Mouse (Mus musculus) forebrain, embryonic 13.5 days (tissue): Measurements from ENCODE around the gene Etv3. TPM values are rescaled to one million over a fixed set of nuclear protein-coding genes. Genes with fewer than 3 reads are reported as not detected.

Experiments
- ATAC-seq: fragments of 200-750 bp; cut with Nextera tagmentation; 2 replicates; pipeline ENCODE4 v1.8.0; 2017
- H3K27ac ChIP-seq: fragments of 300-500 bp; sonication (generic); 2 replicates; pipeline ENCODE4 v1.5.1; 2015; ENCODE audit warnings: inconsistent platforms, mild to moderate bottlenecking, moderate library complexity
- H3K27me3 ChIP-seq: fragments of 300-500 bp; sonication (generic); 2 replicates; pipeline ENCODE4 v1.6.1; 2015; ENCODE audit warnings: mild to moderate bottlenecking, inconsistent platforms
- H3K36me3 ChIP-seq: fragments of 300-500 bp; sonication (generic); 2 replicates; pipeline ENCODE4 v1.6.1; 2015; ENCODE audit warnings: mild to moderate bottlenecking, inconsistent platforms; ENCODE audit not compliant: poor library complexity, severe bottlenecking
- H3K4me1 ChIP-seq: fragments of 300-500 bp; sonication (generic); 2 replicates; pipeline ENCODE4 v1.6.1; 2015; ENCODE audit warnings: inconsistent platforms
- H3K4me2 ChIP-seq: fragments of 300-500 bp; sonication (generic); 2 replicates; pipeline ENCODE4 v1.6.1; 2015; ENCODE audit warnings: inconsistent platforms, mild to moderate bottlenecking, moderate library complexity
- H3K4me3 ChIP-seq: fragments of 300-500 bp; sonication (generic); 2 replicates; pipeline ENCODE4 v1.5.1; 2015; ENCODE audit warnings: mild to moderate bottlenecking, inconsistent platforms
- H3K9ac ChIP-seq: fragments of 300-500 bp; sonication (generic); 2 replicates; pipeline ENCODE4 v1.6.1; 2015; ENCODE audit warnings: mild to moderate bottlenecking, inconsistent platforms
- H3K9me3 ChIP-seq: fragments of 300-500 bp; sonication (generic); replicated peaks from 2 replicates; pipeline ENCODE4 v1.6.1; 2016; ENCODE audit warnings: inconsistent platforms
- WGBS: fragments of 180-500 bp; shearing (Covaris S2); methylation state at CpG from one replicate; pipeline ENCODE4 v1.1.7; 2015; 5-methylcytosine and 5-hydroxymethylcytosine counted together
- polyA plus RNA-seq: library from polyadenylated mRNA; unstranded; fragments of >200 nt; fragmentation: Nextera tagmentation; extraction: Ambion mirVana; gene quantifications from 2 replicates; pipeline ENCODE4 v1.2.1, GENCODE M21; 2015

The Etv3 gene
- polyA plus RNA-seq, 1 experiment from 2014 or later = 10.6 TPM

GRCm38 (mm10) chr3:87565623-87566022 is 40.4 kb downstream of the Etv3 start:
- no peak; the same call in 1 of the 2 replicates for ATAC-seq
- H3K27me3 ChIP-seq = no peaks in the 10 kb centered on the region
- 66% methylated on average over 6 of the region's 6 CpGs for WGBS

GRCm38 (mm10) chr3:87566066-87566465 is 40.9 kb downstream of the Etv3 start:
- H3K9me3 ChIP-seq = no peaks in the 10 kb centered on the region
- peak overlapping the region; percentile 97 for H3K27ac ChIP-seq
- H3K4me1 ChIP-seq = peaks cover 16% of the 10 kb centered on the region
- peak; percentile 100 for ATAC-seq
- H3K27me3 ChIP-seq = no peaks in the 10 kb centered on the region
- WGBS = 1% methylated on average over 4 of the region's 4 CpGs
- H3K9ac ChIP-seq = peak overlapping the region; percentile 60
- H3K4me3 ChIP-seq = peak overlapping the region; percentile 30
- no peaks in the 10 kb centered on the region for H3K36me3 ChIP-seq
- H3K4me2 ChIP-seq = peak overlapping the region; percentile 58

More at GRCm38 (mm10) chr3:87565623-87566022, 40.4 kb downstream of the Etv3 start:
- Histone ChIP-seq H3K4me2 (peak overlapping the region; percentile 58), H3K4me3 (peak overlapping the region; percentile 30), H3K27ac (peak overlapping the region; percentile 97), H3K36me3 (no peaks in the 10 kb centered on the region), H3K4me1 (peaks cover 16% of the 10 kb centered on the region), H3K9ac (peak overlapping the region; percentile 60), H3K9me3 (no peaks in the 10 kb centered on the region)

- H3K27ac ChIP-seq = no peak overlapping the region
- H3K36me3 ChIP-seq = no peaks in the 10 kb centered on the region
- ATAC-seq = no peak
- no peaks in the 10 kb centered on the region for H3K27me3 ChIP-seq
- peaks cover 16% of the 10 kb centered on the region for H3K4me1 ChIP-seq
- no peak overlapping the region for H3K4me2 ChIP-seq
- H3K4me3 ChIP-seq = no peak overlapping the region
- WGBS = 93% methylated on average over 14 of the region's 14 CpGs
- H3K9ac ChIP-seq = no peak overlapping the region
- H3K9me3 ChIP-seq = no peaks in the 10 kb centered on the region
Observed at GRCm38 (mm10) chr3:87567497-87567896, 42.3 kb downstream of the Etv3 start.

GRCm38 (mm10) chr3:87568681-87569080 is 43.5 kb downstream of the Etv3 start:
- no peak overlapping the region for H3K9ac ChIP-seq
- no peaks in the 10 kb centered on the region for H3K36me3 ChIP-seq
- 95% methylated on average over 5 of the region's 5 CpGs for WGBS
- H3K9me3 ChIP-seq = no peaks in the 10 kb centered on the region
- no peak overlapping the region for H3K4me2 ChIP-seq
- H3K27me3 ChIP-seq = no peaks in the 10 kb centered on the region
- ATAC-seq = no peak
- no peak overlapping the region for H3K27ac ChIP-seq
- H3K4me1 ChIP-seq = peaks cover 16% of the 10 kb centered on the region
- H3K4me3 ChIP-seq = no peak overlapping the region

- H3K9me3 ChIP-seq = 0 out of 2 replicates have a peak, but pooled peaks cover under 1% of the 10 kb centered on the region
- no peaks in the 10 kb centered on the region for H3K4me1 ChIP-seq
- ATAC-seq = no peak
- H3K4me3 ChIP-seq = no peak overlapping the region
- H3K9ac ChIP-seq = no peak overlapping the region
- H3K36me3 ChIP-seq = no peaks in the 10 kb centered on the region
- no peak overlapping the region for H3K4me2 ChIP-seq
- H3K27ac ChIP-seq = no peak overlapping the region
- H3K27me3 ChIP-seq = no peaks in the 10 kb centered on the region
- 34% methylated on average over 6 of the region's 6 CpGs for WGBS
Observed at GRCm38 (mm10) chr3:87575766-87576165, 50.6 kb downstream of the Etv3 start.

GRCm38 (mm10) chr3:87582259-87582658 is 57.1 kb downstream of the Etv3 start:
- WGBS = 89% methylated on average over 4 of the region's 4 CpGs
- ATAC-seq = no peak

More at GRCm38 (mm10) chr3:87582259-87582658, 57.1 kb downstream of the Etv3 start:
- Histone ChIP-seq H3K9me3 (0 out of 2 replicates have a peak, but pooled peaks cover 6% of the 10 kb centered on the region), H3K4me2 (no peak overlapping the region), H3K36me3 (no peaks in the 10 kb centered on the region), H3K4me3 (no peak overlapping the region), H3K9ac (no peak overlapping the region), H3K27me3 (no peaks in the 10 kb centered on the region), H3K4me1 (no peaks in the 10 kb centered on the region), H3K27ac (no peak overlapping the region)

Other genes starting within 250 kb of the Etv3 start
- 0.16 TPM in 1 of 2 replicates, not detected in the other for gene Cd5l, start 167.5 kb upstream of the Etv3 start, polyA plus RNA-seq
- not detected in 2 replicates for gene Fcrl1, start 149.0 kb upstream of the Etv3 start, polyA plus RNA-seq
- gene Fcrl5, start 89.6 kb upstream of the Etv3 start, polyA plus RNA-seq = not detected in 2 replicates
- gene Arhgef11, start 92.2 kb downstream of the Etv3 start, polyA plus RNA-seq = 18.2 and 20.4 TPM in 2 replicates
- gene Lrrc71, start 223.2 kb downstream of the Etv3 start, polyA plus RNA-seq = 0.35 and 0.58 TPM in 2 replicates